Comparison of ENCODE assay signal across 20 mouse cellular contexts in the genomic region with DNA sequence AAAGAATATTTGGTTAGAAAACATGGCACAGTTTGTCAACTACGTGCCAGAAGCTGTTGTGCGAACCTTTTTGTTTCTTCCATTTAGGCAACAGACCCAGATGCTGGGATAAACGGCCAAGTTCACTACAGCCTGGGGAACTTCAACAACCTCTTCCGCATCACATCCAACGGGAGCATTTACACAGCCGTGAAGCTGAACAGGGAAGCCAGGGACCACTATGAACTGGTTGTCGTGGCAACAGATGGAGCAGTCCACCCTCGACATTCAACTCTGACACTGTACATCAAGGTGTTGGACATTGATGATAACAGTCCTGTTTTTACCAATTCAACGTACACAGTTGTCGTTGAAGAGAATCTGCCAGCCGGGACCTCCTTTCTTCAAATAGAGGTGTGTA.
"Had no signal": no experiment of that assay in that cellular context is flagged by ENCODE, and none has a peak within 500 bp of the region (broad histone marks: within the 10 kb centered on the region; RNA-seq: fewer than 3 reads in every experiment).

No protein-coding gene starts in this region.

- H3K4me1 ChIP-seq: intestine, embryonic 15.5 days; kidney, embryonic 15.5 days; limb, embryonic 12.5 days; limb, embryonic 15.5 days had no signal

- H3K4me3 ChIP-seq: intestine, embryonic 15.5 days; kidney, embryonic 15.5 days; left cerebral cortex, adult 2 months; limb, embryonic 12.5 days; limb, embryonic 15.5 days had no signal

- H3K4me2 ChIP-seq: intestine, embryonic 15.5 days; kidney, embryonic 15.5 days; limb, embryonic 12.5 days; limb, embryonic 15.5 days; liver, embryonic 11.5 days; lung, embryonic 14.5 days had no signal

- H3K9me3 ChIP-seq: intestine, embryonic 15.5 days; kidney, embryonic 15.5 days; limb, embryonic 12.5 days; limb, embryonic 15.5 days had no signal

- H3K9ac ChIP-seq: intestine, embryonic 15.5 days; kidney, embryonic 15.5 days; limb, embryonic 12.5 days; limb, embryonic 15.5 days; liver, embryonic 14.5 days; liver, postnatal 0 days; lung, embryonic 14.5 days had no signal

- H3K36me3 ChIP-seq: intestine, embryonic 15.5 days; kidney, embryonic 15.5 days; limb, embryonic 12.5 days; limb, embryonic 15.5 days had no signal

- ATAC-seq: intestine, embryonic 15.5 days; liver, postnatal 0 days; lung, postnatal 0 days had no signal

- DNase-seq: kidney, adult 11 months; kidney, adult 8-10 months; kidney, postnatal 10 days; kidney, postnatal 36 days; layer of hippocampus, postnatal 36 days; liver, postnatal 0 days; lung, embryonic 14.5 days; thymus, adult 2 months; thymus, postnatal 14 days; thymus, postnatal 4 days had no signal

- H3K27ac ChIP-seq: intestine, embryonic 15.5 days; kidney, embryonic 15.5 days; left cerebral cortex, adult 2 months; limb, embryonic 12.5 days; limb, embryonic 15.5 days; liver, embryonic 14.5 days; macrophage; stomach, postnatal 0 days had no signal

- H3K27me3 ChIP-seq: intestine, embryonic 15.5 days; kidney, embryonic 15.5 days; limb, embryonic 12.5 days; limb, embryonic 15.5 days had no signal
